Mouse (Mus musculus): ENCODE measurements around the gene Myl6.
A peak's percentile ranks its signal among the peaks of the same experiment; 100 is the strongest.

Gene Myl6

GRCm38 (mm10) chr10:128493695-128494666 lies at the start of gene Myl6:
TSS of gene Myl6 (minus strand) at chr10:128494145.
- DNase-seq (ENCODE audit: low read depth, low spot score): peak; percentile 98

DNA sequence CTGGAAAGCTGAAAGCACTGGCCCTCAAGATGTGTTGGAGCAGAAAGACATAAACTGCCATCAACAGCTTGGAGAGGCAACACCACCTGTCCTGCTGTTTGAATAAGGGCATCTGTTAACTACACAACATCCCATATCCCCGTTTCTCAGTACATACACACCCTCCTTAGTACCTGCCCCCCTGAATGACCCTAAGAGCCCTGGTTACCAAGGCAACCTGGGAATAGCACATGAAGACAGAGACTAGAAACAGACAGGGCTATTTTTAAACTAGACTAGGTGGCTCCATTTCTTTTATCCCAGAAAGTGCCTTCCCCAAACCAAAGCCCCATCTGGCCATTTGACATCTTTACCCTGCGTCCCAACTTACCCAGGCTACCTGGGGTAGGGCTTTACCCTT lies 49.2 kb upstream of the Myl6 start:
- DNase-seq (ENCODE audit: low read depth, low spot score): no peak

DNA sequence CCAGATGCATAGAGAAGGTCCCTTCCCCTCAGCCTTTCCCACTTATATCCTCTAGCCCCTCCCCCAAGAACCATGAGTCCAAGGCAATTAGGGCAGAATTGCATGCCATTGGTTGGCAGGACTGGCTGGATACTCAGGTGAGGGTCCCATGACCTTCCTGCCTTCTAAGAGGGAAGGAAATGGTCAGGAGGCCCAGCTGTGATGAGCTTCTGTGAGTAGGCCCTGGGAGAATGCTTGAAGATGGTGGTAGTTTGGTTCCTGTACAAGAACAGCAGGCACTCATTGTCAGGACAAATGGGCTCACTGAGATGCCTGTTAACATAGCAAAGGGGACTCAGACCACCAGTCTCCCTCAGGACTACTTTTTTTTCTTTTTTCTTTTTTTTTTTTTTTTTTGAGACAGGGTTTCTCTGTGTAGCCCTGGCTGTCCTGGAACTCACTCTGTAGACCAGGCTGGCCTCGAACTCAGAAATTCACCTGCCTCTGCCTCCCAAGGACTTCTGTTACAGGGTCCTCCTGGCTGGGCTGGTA lies 44.5 kb upstream of the Myl6 start:
- DNase-seq (ENCODE audit: low read depth, low spot score): no peak

DNA sequence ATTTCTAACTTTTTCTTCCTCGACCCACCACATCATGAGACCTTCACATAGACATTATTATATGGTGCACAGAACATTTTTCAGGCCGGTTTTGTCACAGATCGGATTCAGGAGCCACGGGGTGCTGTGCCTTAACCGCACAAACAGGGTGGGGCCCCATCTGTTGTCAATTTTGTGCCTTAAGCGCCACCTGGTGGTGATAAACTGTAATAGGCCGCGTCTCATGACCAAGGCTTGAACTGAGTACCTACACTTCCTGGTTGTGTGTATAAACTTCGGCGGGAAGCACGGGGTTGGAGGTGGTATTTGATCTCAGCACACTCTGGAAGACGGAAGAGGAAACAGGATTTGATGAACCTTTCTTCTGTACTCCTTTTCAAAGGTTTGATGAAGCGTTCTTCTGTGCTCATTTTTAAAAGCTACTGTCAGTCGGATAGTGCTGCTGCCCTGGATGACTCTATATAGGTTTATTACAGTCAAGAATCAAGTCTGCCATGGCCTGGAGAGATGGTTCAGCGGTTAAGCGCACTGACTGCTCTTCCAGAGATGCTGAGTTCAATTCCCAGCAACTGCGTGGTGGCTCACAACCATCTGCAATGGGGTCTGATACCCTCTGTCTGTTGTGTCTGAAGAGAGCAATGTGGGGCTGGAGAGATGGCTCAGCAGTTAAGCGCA lies 42.5 kb upstream of the Myl6 start:
- DNase-seq (ENCODE audit: low read depth, low spot score): peak; percentile 79

GRCm38 (mm10) chr10:128535624-128536265 lies 41.8 kb upstream of the Myl6 start:
- DNase-seq (ENCODE audit: low read depth, low spot score): no peak

DNA sequence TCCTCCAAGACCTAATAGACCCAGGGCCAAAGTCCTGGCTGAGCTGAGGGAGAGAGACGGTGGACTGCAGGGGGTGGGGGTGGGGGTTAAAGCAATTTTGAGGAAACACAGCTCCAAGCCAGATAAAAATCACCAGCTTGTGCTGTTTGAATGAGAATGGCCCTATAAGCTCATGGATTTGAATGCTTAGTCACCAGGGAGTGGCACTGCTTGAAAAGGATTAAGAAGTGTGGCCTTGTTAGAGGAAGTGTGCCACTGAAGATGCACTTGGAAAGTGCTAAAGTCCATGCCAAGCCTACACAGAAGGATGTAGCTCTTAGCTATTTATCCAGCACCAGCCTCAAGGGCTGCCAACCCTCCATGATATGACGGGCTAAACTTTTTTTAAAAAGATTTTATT lies 41.3 kb upstream of the Myl6 start:
- DNase-seq (ENCODE audit: low read depth, low spot score): no peak

DNA sequence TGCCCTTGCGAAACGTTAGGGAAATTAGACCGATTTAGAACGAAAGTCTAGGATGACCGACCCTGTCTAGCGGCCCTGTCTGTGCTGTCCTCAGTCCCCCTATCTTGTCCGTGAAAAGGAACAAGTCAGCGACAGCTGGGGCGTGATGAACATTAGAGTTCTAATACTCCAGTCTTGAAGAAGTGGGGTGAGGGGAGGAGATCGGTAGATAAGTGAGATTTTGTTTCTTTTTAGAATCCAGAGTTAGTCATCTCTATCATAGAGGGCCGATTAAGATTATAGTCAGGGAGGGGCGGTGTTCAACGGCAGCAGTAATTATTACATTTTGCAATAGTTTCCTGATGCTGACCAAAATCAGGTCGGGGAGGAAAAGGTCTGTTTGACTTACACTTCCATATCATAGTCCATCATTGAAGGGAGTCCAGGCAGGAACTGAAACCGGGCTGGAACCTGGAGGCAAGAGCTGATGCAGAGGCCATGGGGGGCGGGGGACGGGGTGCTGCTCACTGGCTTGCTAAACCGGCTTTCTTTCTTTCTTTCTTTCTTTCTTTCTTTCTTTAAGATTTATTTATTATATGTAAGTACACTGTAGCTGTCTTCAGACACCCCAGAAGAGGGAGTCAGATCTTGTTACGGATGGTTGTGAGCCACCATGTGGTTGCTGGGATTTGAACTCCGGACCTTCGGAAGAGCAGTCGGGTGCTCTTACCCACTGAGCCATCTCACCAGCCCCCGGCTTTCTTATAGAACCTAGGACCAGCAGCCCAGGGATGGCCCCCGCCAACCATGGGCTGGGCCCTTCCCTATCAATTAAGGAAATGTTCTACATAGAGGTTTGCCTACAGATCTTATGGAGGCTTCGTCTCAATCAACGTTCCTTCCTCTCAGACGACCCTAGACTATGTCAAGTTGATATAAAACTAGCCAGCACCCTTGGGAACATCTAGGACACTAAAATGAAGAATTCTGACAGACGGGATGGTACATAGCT lies 32.7 kb upstream of the Myl6 start:
- no peak for DNase-seq (ENCODE audit: low read depth, low spot score)

DNA sequence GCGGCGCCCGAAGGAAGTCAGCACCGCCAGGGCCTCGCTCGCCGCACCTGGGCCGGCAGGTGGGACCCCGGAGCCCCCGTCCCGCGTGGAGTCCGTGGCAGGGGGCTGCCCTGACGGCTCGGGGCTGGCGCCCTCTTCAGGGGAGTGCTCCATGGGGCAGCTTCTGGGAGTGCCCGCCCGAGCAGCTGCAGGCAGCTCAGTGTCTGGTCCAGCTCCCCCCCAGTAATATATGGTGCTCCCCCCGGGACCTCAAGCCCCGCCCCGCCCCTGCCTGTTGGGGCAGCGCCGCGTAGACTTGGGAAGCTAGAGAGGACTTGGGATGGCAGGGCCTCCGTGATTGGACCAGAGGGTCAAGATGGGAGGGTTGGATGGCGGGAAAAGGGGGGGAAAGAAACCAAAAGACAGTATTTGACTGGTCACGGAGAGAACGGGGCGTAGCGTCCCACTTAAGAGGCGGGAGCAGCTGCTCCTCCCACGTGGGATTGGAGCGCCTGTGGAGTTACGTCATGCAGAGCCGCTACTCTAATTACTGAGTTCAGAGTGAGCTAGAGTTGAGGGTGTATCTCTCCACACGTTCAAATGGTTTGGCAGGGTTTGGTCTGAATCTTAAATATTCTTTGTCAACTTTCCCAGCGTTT lies 31.8 kb upstream of the Myl6 start, which contains the start of gene Esyt1:
Esyt1 (minus strand) TSS at position 201 of the 638 bp plus-strand sequence.
- peak; percentile 89 for DNase-seq (ENCODE audit: low read depth, low spot score)

DNA sequence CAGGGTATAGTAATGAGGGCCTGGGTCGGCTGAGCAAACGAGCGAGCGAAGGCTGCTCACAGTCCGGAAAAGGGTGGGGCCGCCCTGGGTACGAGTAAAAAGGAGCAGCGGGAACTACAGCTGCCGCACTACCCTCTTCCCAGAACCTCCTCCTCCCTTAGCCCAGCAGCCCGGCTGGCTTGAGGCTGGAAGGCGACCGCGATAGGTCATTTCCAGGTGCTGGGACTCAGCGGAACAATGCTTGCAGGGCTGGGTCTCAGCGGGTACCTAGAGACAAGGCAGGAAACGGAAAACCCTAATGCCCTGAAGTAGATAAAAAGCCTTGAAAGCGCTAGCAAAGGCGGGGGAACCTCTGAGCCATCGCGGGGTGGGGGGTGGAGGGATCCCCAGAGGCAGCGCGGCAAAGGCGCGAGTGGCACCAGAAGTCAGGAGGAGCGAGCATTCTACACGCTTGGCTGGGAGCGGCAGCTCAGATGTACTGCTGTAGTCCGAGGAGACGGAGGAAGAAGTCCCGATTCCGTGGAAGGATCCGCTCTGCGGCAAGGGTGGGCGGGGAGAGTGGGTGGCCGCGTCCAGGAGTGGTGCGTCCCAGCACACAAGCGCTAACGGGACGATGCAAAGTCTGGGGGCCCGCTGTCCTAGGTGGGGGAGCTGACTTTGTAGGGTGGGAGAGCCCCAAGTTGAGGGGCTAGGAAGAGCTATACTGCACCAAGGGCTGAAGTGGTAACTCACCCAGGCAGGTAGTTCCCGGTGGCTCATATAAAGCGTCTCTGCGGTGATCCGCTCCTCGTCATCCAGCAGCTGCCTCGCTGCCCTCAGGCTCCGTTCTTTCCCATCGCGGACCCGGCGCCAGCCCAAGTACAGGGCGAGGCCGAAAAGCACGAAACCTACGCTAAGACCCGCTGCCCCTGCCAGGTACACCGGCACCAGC lies 31.1 kb upstream of the Myl6 start:
- DNase-seq (ENCODE audit: low read depth, low spot score): peak; percentile 38

GRCm38 (mm10) chr10:128524111-128524731 lies 30.3 kb upstream of the Myl6 start:
- DNase-seq (ENCODE audit: low read depth, low spot score): no peak

- DNase-seq (ENCODE audit: low read depth, low spot score): no peak
Measured at GRCm38 (mm10) chr10:128522351-128522750, 28.4 kb upstream of the Myl6 start.

- no peak for DNase-seq (ENCODE audit: low read depth, low spot score)
Measured at GRCm38 (mm10) chr10:128520591-128520990, 26.6 kb upstream of the Myl6 start.

GRCm38 (mm10) chr10:128518833-128519232 lies 24.9 kb upstream of the Myl6 start:
- no peak for DNase-seq (ENCODE audit: low read depth, low spot score)

GRCm38 (mm10) chr10:128516677-128517076 lies 22.7 kb upstream of the Myl6 start:
- no peak for DNase-seq (ENCODE audit: low read depth, low spot score)

GRCm38 (mm10) chr10:128516029-128516428 lies 22.1 kb upstream of the Myl6 start:
- DNase-seq (ENCODE audit: low read depth, low spot score): no peak

DNA sequence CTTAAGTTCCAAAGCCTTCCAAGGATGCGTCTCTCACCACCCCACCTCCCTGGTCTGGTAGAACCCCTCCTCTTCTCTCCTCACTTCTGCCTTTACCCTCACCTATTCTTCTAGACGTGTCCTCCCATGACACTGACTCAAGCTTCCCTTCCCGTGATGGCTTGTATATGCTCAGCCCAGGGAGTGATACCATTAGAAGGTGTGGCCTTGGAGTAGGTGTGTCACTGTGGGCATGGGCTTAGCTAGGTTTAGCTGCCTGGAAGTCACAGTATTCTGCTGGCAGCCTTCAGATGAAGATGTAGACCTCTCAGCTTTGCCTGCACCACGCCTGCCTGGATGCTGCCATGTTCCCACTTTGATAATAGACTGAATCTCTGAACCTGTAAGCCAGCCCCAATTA lies 21.1 kb upstream of the Myl6 start:
- no peak for DNase-seq (ENCODE audit: low read depth, low spot score)

GRCm38 (mm10) chr10:128511761-128512160 lies 17.8 kb upstream of the Myl6 start:
- DNase-seq (ENCODE audit: low read depth, low spot score): no peak

- no peak for DNase-seq (ENCODE audit: low read depth, low spot score)
Measured at GRCm38 (mm10) chr10:128511189-128511588, 17.2 kb upstream of the Myl6 start.

GRCm38 (mm10) chr10:128510301-128510700 lies 16.4 kb upstream of the Myl6 start:
- DNase-seq (ENCODE audit: low read depth, low spot score): no peak

Measured in retina, postnatal 7 days (tissue).